Mouse (Mus musculus) embryonic facial prominence, embryonic 15.5 days (tissue): ENCODE results near the gene Ank2. TPM values are rescaled to one million over a fixed set of nuclear protein-coding genes. Genes with fewer than 3 reads are reported as not detected.
A peak's percentile ranks its signal among the peaks of the same experiment; 100 is the strongest.

Source experiments
- ATAC-seq: fragments of 200-750 bp; cut with Nextera tagmentation; 2 replicates; pipeline ENCODE4 v1.8.0; 2017; ENCODE audit warnings: low read depth, moderate TSS enrichment; ENCODE audit not compliant: insufficient number of reproducible peaks, low FRiP score, low TSS enrichment
- H3K27ac ChIP-seq: fragments of 300-500 bp; sonication (generic); replicated peaks from 2 replicates; pipeline ENCODE4 v1.5.1; 2015; ENCODE audit warnings: mild to moderate bottlenecking, inconsistent platforms
- H3K27me3 ChIP-seq: fragments of 300-500 bp; sonication (generic); 2 replicates; pipeline ENCODE4 v1.6.1; 2015; ENCODE audit warnings: inconsistent platforms
- H3K36me3 ChIP-seq: fragments of 300-500 bp; sonication (generic); 2 replicates; pipeline ENCODE4 v1.6.1; 2015; ENCODE audit warnings: mild to moderate bottlenecking, inconsistent platforms
- H3K4me1 ChIP-seq: fragments of 300-500 bp; sonication (generic); 2 replicates; pipeline ENCODE4 v1.6.1; 2015; ENCODE audit warnings: inconsistent platforms
- H3K4me2 ChIP-seq: fragments of 300-500 bp; sonication (generic); replicated peaks from 2 replicates; pipeline ENCODE4 v1.6.1; 2015; ENCODE audit warnings: mild to moderate bottlenecking, inconsistent platforms
- H3K4me3 ChIP-seq: fragments of 300-500 bp; sonication (generic); replicated peaks from 2 replicates; pipeline ENCODE4 v1.5.1; 2015; ENCODE audit warnings: mild to moderate bottlenecking, inconsistent platforms
- H3K9ac ChIP-seq: fragments of 300-500 bp; sonication (generic); 2 replicates; pipeline ENCODE4 v1.6.1; 2015; ENCODE audit warnings: inconsistent platforms
- H3K9me3 ChIP-seq: fragments of 300-500 bp; sonication (generic); replicated peaks from 2 replicates; pipeline ENCODE4 v1.6.1; 2016; ENCODE audit warnings: inconsistent platforms
- WGBS: fragments of 180-500 bp; shearing (Covaris S2); methylation state at CpG from one replicate; pipeline ENCODE4 v1.1.7; 2015; 5-methylcytosine and 5-hydroxymethylcytosine counted together
- microRNA counts: library from miRNA; unstranded; fragments of <30 nt; microRNA quantifications from one replicate; lab custom pipeline; 2016
- microRNA-seq: library from miRNA; unstranded; fragments of <30 nt; microRNA quantifications from one replicate; pipeline ENCODE4, GENCODE M21; 2016; ENCODE audit warnings: borderline number of aligned reads
- polyA plus RNA-seq: library from polyadenylated mRNA; unstranded; fragments of >200 nt; fragmentation: Nextera tagmentation; extraction: Ambion mirVana; gene quantifications from 2 replicates; pipeline ENCODE4 v1.2.1, GENCODE M21; 2015

Gene Ank2
- polyA plus RNA-seq, 1 experiment from 2014 or later: 32.4 TPM

DNA sequence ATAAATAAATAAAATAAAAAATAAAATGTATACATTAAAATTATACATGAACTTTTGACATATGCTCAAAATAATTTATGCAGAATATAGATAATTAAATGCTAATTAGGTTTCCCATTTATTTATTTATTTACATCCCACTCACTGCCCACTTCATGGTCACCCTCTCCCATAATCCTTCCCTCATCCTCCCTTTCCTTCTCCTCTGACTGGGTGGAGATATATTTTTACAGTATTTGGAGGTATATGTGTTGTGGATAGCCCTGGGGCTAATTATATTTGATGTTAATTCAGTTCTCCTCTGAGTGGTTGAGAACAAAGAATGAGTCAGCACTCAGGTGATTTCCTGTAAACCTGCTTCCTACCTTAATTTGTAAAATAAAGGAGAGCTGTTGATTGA, 582.8 kb downstream of the Ank2 start:
- Histone ChIP-seq H3K4me3 (no peak overlapping the region), H3K9me3 (no peaks in the 10 kb centered on the region), H3K36me3 (no peaks in the 10 kb centered on the region), H3K27me3 (no peaks in the 10 kb centered on the region), H3K9ac (no peak overlapping the region), H3K4me2 (no peak overlapping the region), H3K4me1 (no peaks in the 10 kb centered on the region), H3K27ac (no peak overlapping the region)
- no peak for ATAC-seq

DNA sequence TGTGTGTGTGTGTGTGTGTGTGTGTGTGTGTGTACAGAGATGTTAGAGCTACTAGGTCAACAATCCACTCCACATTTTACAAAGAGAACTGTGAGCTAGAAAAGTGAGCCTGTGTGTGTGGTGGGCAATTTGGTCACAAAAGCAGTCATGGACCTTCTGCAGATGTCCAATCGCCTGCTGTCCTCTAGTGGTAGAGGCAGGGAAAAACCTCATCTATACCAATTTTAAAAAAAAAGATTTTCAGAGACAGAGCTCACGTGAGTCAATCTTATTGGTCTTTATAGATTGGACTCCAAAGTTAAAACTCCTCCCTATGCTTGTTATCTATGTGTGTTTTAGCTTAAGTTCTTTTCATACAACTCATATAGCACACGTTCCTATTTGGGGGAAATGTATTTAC, 595.6 kb downstream of the Ank2 start:
- H3K4me3 ChIP-seq: no peak overlapping the region
- no peaks in the 10 kb centered on the region for H3K9me3 ChIP-seq
- ATAC-seq: no peak
- WGBS: 13% methylated on average over 3 of the region's 3 CpGs
- no peaks in the 10 kb centered on the region for H3K27me3 ChIP-seq
- no peak overlapping the region for H3K4me2 ChIP-seq
- H3K9ac ChIP-seq: no peak overlapping the region
- no peaks in the 10 kb centered on the region for H3K36me3 ChIP-seq
- no peak overlapping the region for H3K27ac ChIP-seq
- H3K4me1 ChIP-seq: no peaks in the 10 kb centered on the region

DNA sequence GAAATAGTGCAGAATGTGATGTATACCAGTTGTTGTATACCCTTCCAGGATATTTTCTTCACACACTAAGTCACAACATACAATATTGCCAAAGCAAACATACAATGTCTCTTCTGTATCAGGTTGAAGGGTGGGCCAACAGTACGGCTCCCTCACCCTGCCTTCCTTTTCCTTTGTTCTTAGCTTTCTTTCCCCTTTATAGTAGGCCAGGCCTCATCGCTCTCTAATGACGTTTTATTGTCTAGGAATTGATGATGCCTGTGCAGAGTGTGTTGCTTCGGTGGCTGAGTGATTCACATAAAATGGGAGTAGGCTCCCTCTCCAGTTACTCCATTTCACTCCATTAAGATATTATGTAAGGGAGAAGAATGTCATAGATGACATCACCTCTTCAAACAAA, 612.5 kb downstream of the Ank2 start:
- H3K4me1 ChIP-seq: no peaks in the 10 kb centered on the region
- no peak overlapping the region for H3K9ac ChIP-seq
- H3K9me3 ChIP-seq: no peaks in the 10 kb centered on the region
- H3K27me3 ChIP-seq: no peaks in the 10 kb centered on the region
- no peak overlapping the region for H3K4me3 ChIP-seq
- no peak overlapping the region for H3K4me2 ChIP-seq
- 82% methylated on average over 4 of the region's 4 CpGs for WGBS
- no peak overlapping the region for H3K27ac ChIP-seq
- H3K36me3 ChIP-seq: no peaks in the 10 kb centered on the region
- ATAC-seq: no peak

DNA sequence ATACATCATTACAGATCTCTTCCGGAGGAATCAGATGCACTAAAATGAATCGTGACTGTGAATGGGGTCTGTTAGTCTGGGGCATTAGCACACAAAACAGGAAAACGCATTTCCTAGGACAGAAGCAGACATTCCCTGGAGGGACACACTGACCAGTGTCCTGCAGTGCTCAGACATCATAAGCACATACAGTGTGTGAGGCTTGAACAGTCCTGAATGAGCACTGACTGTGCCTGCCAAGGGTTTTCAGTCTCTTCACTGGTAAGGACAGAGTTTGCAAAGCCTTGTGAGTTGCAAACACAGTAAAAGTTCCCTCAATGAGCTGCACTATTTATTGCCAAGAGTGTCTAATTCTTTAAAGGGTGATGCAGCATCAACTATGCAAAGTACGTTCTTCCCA, 613.1 kb downstream of the Ank2 start:
- no peaks in the 10 kb centered on the region for H3K9me3 ChIP-seq
- H3K4me3 ChIP-seq: no peak overlapping the region
- no peak for ATAC-seq
- H3K36me3 ChIP-seq: no peaks in the 10 kb centered on the region
- H3K27ac ChIP-seq: no peak overlapping the region
- WGBS: 69% methylated on average over 4 of the region's 4 CpGs
- no peaks in the 10 kb centered on the region for H3K4me1 ChIP-seq
- H3K27me3 ChIP-seq: no peaks in the 10 kb centered on the region
- no peak overlapping the region for H3K4me2 ChIP-seq
- no peak overlapping the region for H3K9ac ChIP-seq

DNA sequence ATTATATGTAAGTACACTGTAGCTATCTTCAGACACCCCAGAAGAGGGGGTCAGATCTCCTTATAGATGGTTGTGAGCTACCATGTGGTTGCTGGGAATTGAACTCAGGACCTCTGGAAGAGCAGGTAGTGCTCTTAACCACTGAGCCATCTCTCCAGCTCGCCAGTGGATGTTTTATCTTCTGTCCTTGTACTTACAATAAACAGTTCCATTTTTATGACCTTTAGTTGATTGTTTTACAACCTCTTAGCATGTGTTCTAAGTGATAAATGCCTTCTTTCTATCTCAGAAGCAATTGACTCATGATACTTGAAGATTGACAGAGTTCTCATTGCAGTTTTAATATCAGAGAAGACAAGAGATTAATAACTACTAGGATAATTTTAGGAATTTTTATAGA, 620.9 kb downstream of the Ank2 start:
- WGBS: 47% methylated on average over 1 of the region's 1 CpGs
- no peaks in the 10 kb centered on the region for H3K27me3 ChIP-seq
- ATAC-seq: no peak

More for the DNA sequence above, 620.9 kb downstream of the Ank2 start:
- H3K27ac ChIP-seq: no peak overlapping the region
- no peak overlapping the region for H3K9ac ChIP-seq
- no peaks in the 10 kb centered on the region for H3K4me1 ChIP-seq
- no peak overlapping the region for H3K4me2 ChIP-seq
- H3K9me3 ChIP-seq: no peaks in the 10 kb centered on the region
- no peaks in the 10 kb centered on the region for H3K36me3 ChIP-seq
- H3K4me3 ChIP-seq: no peak overlapping the region

MicroRNAs within 50 kb of the gene (microRNA counts, 519-probe panel; counts per million panel counts)
- microRNA mmu-miR-302a (lab: Ali Mortazavi, UCI) (598 counts per million, percentile 1 among the panel's probes with 10 or more counts), microRNA mmu-miR-302b (lab: Ali Mortazavi, UCI) (not detected), microRNA mmu-miR-302c (lab: Ali Mortazavi, UCI) (not detected), microRNA mmu-miR-302d (lab: Ali Mortazavi, UCI) (1,630 counts per million, percentile 17 among the panel's probes with 10 or more counts), microRNA mmu-miR-367 (lab: Ali Mortazavi, UCI) (2,469 counts per million, percentile 56 among the panel's probes with 10 or more counts)

Small RNAs within 50 kb of the gene (microRNA-seq; reads per million reads assigned to microRNA genes)
- gene Gm44494 (not detected), gene Mir302a (54.5 reads per million, percentile 48 among the genes with 10 or more reads in this experiment), gene Mir302b (38.8 reads per million, percentile 42 among the genes with 10 or more reads in this experiment), gene Mir302c (3.4 reads per million, percentile 15 among the genes with 10 or more reads in this experiment), gene Mir302d (48.6 reads per million, percentile 46 among the genes with 10 or more reads in this experiment), gene Mir367 (not detected)

Other genes starting within 250 kb of the Ank2 start
- 49.9 TPM in 2 replicates for gene Larp7, start 54.0 kb upstream of the Ank2 start, polyA plus RNA-seq
- gene Zgrf1, start 54.1 kb upstream of the Ank2 start, polyA plus RNA-seq: 5.5 and 8.2 TPM in 2 replicates
- 0.07 and 0.28 TPM in 2 replicates for gene Neurog2, start 133.8 kb upstream of the Ank2 start, polyA plus RNA-seq